Mouse (Mus musculus): ENCODE measurements around the gene Gm44511. TPM values are rescaled to one million over a fixed set of nuclear protein-coding genes. Genes with fewer than 3 reads are reported as not detected.
"Not testable (repeated sequence)": the region's sequence is repeated elsewhere in the genome, so short reads cannot be mapped to it uniquely, and the experiment has no call there.

Gm44511 gene
- polyA plus RNA-seq, 1 experiment from 2014 or later: not detected

DNA sequence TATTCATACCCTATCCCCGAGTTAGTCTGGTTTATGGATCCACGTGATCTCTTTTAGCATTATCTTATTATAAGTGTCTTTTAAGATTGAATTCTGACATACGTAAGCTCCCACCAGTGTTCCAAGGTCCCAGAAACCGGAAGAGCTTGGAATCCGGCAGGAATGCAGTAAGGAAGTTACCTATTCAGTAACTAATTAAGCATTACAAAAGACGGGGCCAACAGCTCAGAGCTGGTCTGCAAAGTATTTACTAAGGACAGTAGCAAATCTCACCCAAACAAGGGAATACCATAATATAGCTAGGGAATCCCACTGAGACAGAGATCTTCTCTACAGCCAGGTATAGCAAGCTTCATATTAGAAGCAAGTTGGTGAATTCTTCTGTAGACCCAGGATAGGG lies 79.1 kb downstream of the Gm44511 start:
- H3K4me2 ChIP-seq; H3K36me3 ChIP-seq (ENCODE audit: control insufficient read depth, insufficient read depth, low read length); DNase-seq (ENCODE audit: low spot score); H3K4me1 ChIP-seq (replicated peaks; ENCODE audit: control insufficient read depth, insufficient read depth, low read length); H3K9ac ChIP-seq (ENCODE audit: low read depth, low read length); H3K27ac ChIP-seq (ENCODE audit: low read depth, low read length); H3K9me3 ChIP-seq (ENCODE audit: control insufficient read depth, low read length); H3K4me3 ChIP-seq (ENCODE audit: low read depth, low read length); ATAC-seq (replicated peaks; ENCODE audit: low FRiP score); H3K27me3 ChIP-seq (replicated peaks; ENCODE audit: control insufficient read depth, insufficient read depth, low read length): not testable (repeated sequence)
- WGBS: 76% methylated on average over 6 of the region's 6 CpGs

DNA sequence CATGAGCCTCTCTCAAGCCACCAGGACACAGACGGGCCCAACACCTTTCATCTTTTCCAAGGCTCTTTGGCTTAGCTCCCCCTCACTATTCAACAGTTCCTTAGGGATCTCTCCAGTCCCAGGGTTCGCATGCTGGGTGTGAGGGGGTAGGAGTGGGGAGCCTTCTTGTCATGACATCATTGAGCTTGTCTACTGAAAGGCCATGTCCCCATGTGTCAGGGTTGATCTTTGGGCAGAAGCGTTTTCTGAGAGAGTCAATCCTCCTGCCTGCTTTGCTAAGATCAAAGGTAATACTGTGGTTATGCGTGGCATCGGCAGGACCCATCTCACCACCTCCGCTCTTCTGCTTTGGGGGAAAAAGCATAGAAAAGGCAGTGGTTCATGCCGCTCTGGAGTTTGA lies 88.7 kb downstream of the Gm44511 start:
- WGBS: 83% methylated on average over 7 of the region's 7 CpGs
- no peaks in the 10 kb centered on the region for H3K27me3 ChIP-seq (replicated peaks; ENCODE audit: control insufficient read depth, insufficient read depth, low read length)

DNA sequence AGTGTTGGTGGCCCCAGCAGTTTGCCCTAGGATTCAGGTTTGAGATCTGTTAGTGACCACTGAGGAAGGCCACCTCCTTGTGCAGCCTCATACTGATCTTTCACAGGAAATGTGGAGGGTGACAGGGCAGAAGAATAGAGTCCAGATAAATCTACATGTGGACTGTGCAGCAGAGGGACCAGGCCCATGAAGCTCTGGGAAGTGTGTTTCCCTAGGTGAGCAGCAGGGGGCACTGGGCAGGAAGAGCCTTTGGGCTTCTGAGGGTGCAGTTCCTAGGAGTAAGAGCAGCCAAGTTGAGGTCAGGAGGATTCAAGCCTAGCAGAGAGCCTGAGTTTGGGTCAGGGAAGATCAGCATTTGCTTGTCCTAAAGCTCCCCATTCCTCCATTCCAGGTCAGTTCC lies 90.0 kb downstream of the Gm44511 start:
- Histone ChIP-seq H3K27me3 (replicated peaks; ENCODE audit: control insufficient read depth, insufficient read depth, low read length) (no peaks in the 10 kb centered on the region), H3K27ac (ENCODE audit: low read depth, low read length) (no peak overlapping the region), H3K36me3 (ENCODE audit: control insufficient read depth, insufficient read depth, low read length) (no peaks in the 10 kb centered on the region), H3K4me1 (replicated peaks; ENCODE audit: control insufficient read depth, insufficient read depth, low read length) (no peaks in the 10 kb centered on the region), H3K4me2 (no peak overlapping the region), H3K9me3 (ENCODE audit: control insufficient read depth, low read length) (no peaks in the 10 kb centered on the region), H3K9ac (ENCODE audit: low read depth, low read length) (no peak overlapping the region), H3K4me3 (ENCODE audit: low read depth, low read length) (no peak overlapping the region)
- ATAC-seq (replicated peaks; ENCODE audit: low FRiP score): peak; percentile 53
- DNase-seq (ENCODE audit: low spot score): no peak

More for the DNA sequence above, 88.7 kb downstream of the Gm44511 start:
- no peak overlapping the region for H3K4me3 ChIP-seq (ENCODE audit: low read depth, low read length)
- H3K4me2 ChIP-seq: no peak overlapping the region
- H3K9me3 ChIP-seq (ENCODE audit: control insufficient read depth, low read length): no peaks in the 10 kb centered on the region
- H3K9ac ChIP-seq (ENCODE audit: low read depth, low read length): no peak overlapping the region
- H3K4me1 ChIP-seq (replicated peaks; ENCODE audit: control insufficient read depth, insufficient read depth, low read length): no peaks in the 10 kb centered on the region
- no peak for DNase-seq (ENCODE audit: low spot score)
- ATAC-seq (replicated peaks; ENCODE audit: low FRiP score): no peak
- no peaks in the 10 kb centered on the region for H3K36me3 ChIP-seq (ENCODE audit: control insufficient read depth, insufficient read depth, low read length)
- H3K27ac ChIP-seq (ENCODE audit: low read depth, low read length): no peak overlapping the region

DNA sequence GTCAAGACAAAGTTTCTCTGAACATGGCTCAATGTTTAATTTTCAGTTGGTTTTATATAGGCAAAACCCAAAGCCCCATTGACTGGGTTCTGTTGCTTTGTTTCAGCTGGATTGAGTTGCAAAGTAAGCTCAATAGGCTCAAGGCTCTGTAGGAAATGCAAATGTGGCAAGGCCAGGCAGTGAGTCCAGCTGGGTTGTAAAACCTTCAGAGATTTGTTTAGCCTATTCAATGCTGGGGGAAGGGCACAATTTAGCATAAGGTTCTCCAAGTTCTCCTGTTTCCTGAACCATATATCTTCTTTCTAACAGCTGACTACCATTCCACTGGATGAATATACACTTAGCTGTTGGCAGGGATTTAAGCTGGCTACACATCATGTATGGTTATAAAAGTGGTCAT lies 91.2 kb downstream of the Gm44511 start:
- no peak overlapping the region for H3K9ac ChIP-seq (ENCODE audit: low read depth, low read length)
- no peak overlapping the region for H3K4me3 ChIP-seq (ENCODE audit: low read depth, low read length)
- no peaks in the 10 kb centered on the region for H3K36me3 ChIP-seq (ENCODE audit: control insufficient read depth, insufficient read depth, low read length)
- no peaks in the 10 kb centered on the region for H3K4me1 ChIP-seq (replicated peaks; ENCODE audit: control insufficient read depth, insufficient read depth, low read length)
- H3K27me3 ChIP-seq (replicated peaks; ENCODE audit: control insufficient read depth, insufficient read depth, low read length): no peaks in the 10 kb centered on the region
- no peak overlapping the region for H3K27ac ChIP-seq (ENCODE audit: low read depth, low read length)
- ATAC-seq (replicated peaks; ENCODE audit: low FRiP score): no peak
- no peak for DNase-seq (ENCODE audit: low spot score)
- no peak overlapping the region for H3K4me2 ChIP-seq
- H3K9me3 ChIP-seq (ENCODE audit: control insufficient read depth, low read length): no peaks in the 10 kb centered on the region

DNA sequence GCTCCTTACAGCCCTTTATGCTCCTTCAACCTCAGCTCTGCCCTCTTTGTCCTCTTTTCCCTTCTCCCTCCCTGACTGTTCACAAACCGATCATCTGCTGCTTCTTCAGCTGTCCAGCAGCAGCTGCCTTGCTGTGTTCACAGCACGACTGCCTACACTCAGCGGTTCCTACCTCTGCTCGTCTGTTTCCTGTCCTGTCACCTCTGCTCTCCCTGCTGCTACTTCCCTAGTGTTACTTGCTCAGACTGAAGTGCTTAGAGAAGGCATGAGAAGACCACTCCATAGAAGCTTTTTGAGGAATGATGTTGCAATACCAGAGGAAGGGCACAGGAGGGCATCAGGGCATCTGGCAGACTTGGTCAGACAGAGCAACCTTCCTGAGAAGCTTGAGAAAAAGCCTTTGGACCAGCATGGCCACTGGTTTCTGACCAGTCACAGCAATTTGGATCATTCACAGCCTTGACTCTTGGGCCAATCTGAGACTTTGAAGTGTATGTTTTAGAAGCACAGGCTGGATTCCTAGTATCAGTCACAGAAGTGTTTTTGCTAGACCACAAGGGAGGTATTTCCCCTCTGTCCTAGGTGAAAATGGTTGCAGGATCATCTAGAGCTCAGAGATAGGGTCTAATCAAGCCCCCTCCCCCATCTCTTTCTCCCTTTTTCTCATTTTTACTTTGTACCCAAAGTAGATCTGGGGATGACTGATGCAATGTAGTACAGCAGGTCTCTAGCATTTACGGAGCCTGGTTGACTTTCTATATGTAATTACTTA lies 92.0 kb downstream of the Gm44511 start:
- ATAC-seq (replicated peaks; ENCODE audit: low FRiP score): no peak
- no peak overlapping the region for H3K4me3 ChIP-seq (ENCODE audit: low read depth, low read length)
- H3K27me3 ChIP-seq (replicated peaks; ENCODE audit: control insufficient read depth, insufficient read depth, low read length): no peaks in the 10 kb centered on the region
- no peak for DNase-seq (ENCODE audit: low spot score)
- no peaks in the 10 kb centered on the region for H3K36me3 ChIP-seq (ENCODE audit: control insufficient read depth, insufficient read depth, low read length)
- 58% methylated on average over 5 of the region's 5 CpGs for WGBS
- no peaks in the 10 kb centered on the region for H3K4me1 ChIP-seq (replicated peaks; ENCODE audit: control insufficient read depth, insufficient read depth, low read length)
- no peaks in the 10 kb centered on the region for H3K9me3 ChIP-seq (ENCODE audit: control insufficient read depth, low read length)
- no peak overlapping the region for H3K27ac ChIP-seq (ENCODE audit: low read depth, low read length)
- H3K9ac ChIP-seq (ENCODE audit: low read depth, low read length): no peak overlapping the region
- H3K4me2 ChIP-seq: no peak overlapping the region

DNA sequence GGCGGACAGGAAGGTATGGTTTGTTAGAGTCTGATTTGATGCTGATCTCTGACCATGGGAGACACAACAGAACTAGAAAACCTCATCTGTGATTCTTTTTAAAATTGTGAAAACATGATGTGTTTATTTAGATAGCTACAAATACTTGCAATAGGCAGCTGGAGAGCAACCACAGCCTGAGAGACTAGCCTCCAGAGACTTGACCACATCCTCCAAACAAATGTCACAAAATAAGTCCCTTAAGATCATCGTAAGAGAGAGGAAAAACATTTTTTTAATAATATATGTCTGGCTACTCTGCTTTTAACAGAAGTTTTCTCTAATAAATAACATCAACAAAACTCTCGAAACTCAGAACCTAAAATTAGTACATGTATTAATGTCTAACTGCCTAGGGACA lies 94.1 kb downstream of the Gm44511 start:
- Histone ChIP-seq H3K36me3 (ENCODE audit: control insufficient read depth, insufficient read depth, low read length) (no peaks in the 10 kb centered on the region), H3K4me3 (ENCODE audit: low read depth, low read length) (no peak overlapping the region), H3K27me3 (replicated peaks; ENCODE audit: control insufficient read depth, insufficient read depth, low read length) (no peaks in the 10 kb centered on the region), H3K9me3 (ENCODE audit: control insufficient read depth, low read length) (no peaks in the 10 kb centered on the region), H3K27ac (ENCODE audit: low read depth, low read length) (no peak overlapping the region), H3K4me1 (replicated peaks; ENCODE audit: control insufficient read depth, insufficient read depth, low read length) (no peaks in the 10 kb centered on the region), H3K4me2 (no peak overlapping the region), H3K9ac (ENCODE audit: low read depth, low read length) (no peak overlapping the region)
- DNase-seq (ENCODE audit: low spot score) (no peak), ATAC-seq (replicated peaks; ENCODE audit: low FRiP score) (no peak)
- 81% methylated on average over 3 of the region's 3 CpGs for WGBS

Other genes starting within 250 kb of the Gm44511 start
- gene A2ml1, start 244.7 kb downstream of the Gm44511 start, polyA plus RNA-seq (2014; fragmentation: Nextera tagmentation; extraction: Ambion mirVana): 0.45 and 1.3 TPM in 2 replicates
- gene Klrb1a, start 202.8 kb downstream of the Gm44511 start, polyA plus RNA-seq (2014; fragmentation: Nextera tagmentation; extraction: Ambion mirVana): 0.18 TPM in 1 of 2 replicates, not detected in the other
- not detected in 2 replicates for gene Clec2h, start 163.9 kb downstream of the Gm44511 start, polyA plus RNA-seq (2014; fragmentation: Nextera tagmentation; extraction: Ambion mirVana)
- not detected in 2 replicates for gene Klrb1, start 103.3 kb downstream of the Gm44511 start, polyA plus RNA-seq (2014; fragmentation: Nextera tagmentation; extraction: Ambion mirVana)
- gene Klrb1c, start 37.1 kb downstream of the Gm44511 start, polyA plus RNA-seq (2014; fragmentation: Nextera tagmentation; extraction: Ambion mirVana): not detected in 2 replicates
- gene Klrb1b, start within 50 bp of the Gm44511 start, polyA plus RNA-seq (2014; fragmentation: Nextera tagmentation; extraction: Ambion mirVana): not detected in 2 replicates
- gene Clec2i, start 61.3 kb upstream of the Gm44511 start, polyA plus RNA-seq (2014; fragmentation: Nextera tagmentation; extraction: Ambion mirVana): not detected in 2 replicates
- gene BC035044, start 64.8 kb upstream of the Gm44511 start, polyA plus RNA-seq (2014; fragmentation: Nextera tagmentation; extraction: Ambion mirVana): 4.7 and 5.3 TPM in 2 replicates
- not detected in 2 replicates for gene Clec2g, start 108.1 kb upstream of the Gm44511 start, polyA plus RNA-seq (2014; fragmentation: Nextera tagmentation; extraction: Ambion mirVana)
- 0.29 and 0.51 TPM in 2 replicates for gene Klrb1f, start 219.6 kb upstream of the Gm44511 start, polyA plus RNA-seq (2014; fragmentation: Nextera tagmentation; extraction: Ambion mirVana)

Data from liver, embryonic 11.5 days (tissue).